ENCODE assay signal across 24 mouse cellular contexts in genomic region chr2:49380965-49381364, GRCm38 (mm10).
DNase-seq lines count a peak whose midpoint lies in the region; ATAC-seq and TF ChIP-seq lines count a peak whose summit lies in the region.
"Had no signal": no experiment of that assay in that cellular context is flagged by ENCODE, and none has a peak within 500 bp of the region (broad histone marks: within the 10 kb centered on the region; RNA-seq: fewer than 3 reads in every experiment).

No protein-coding gene starts in this region.

- H3K36me3 ChIP-seq in intestine, postnatal 0 days (ENCODE audit: control insufficient read depth, insufficient read depth), result no peaks in the 10 kb centered on the region
- H3K36me3 ChIP-seq: embryonic facial prominence, embryonic 13.5 days; forebrain, embryonic 12.5 days; G1E; heart, embryonic 10.5 days; intestine, embryonic 15.5 days; midbrain, embryonic 15.5 days; neural tube, embryonic 13.5 days; stomach, embryonic 15.5 days had no signal

- no peak overlapping the region for H3K27ac ChIP-seq in intestine, postnatal 0 days (ENCODE audit: low read depth, low read length)
- H3K27ac ChIP-seq: embryonic facial prominence, embryonic 13.5 days; forebrain, embryonic 12.5 days; heart, embryonic 10.5 days; intestine, embryonic 15.5 days; midbrain, embryonic 15.5 days; neural tube, embryonic 13.5 days; stomach, embryonic 15.5 days had no signal

- WGBS in intestine, postnatal 0 days, result 55% methylated on average over 3 of the region's 3 CpGs

- TF ChIP-seq CTCF in intestine, postnatal 0 days (IDR thresholded peaks at IDR 0.05; ENCODE audit: low read depth), result no peak

- no peaks in the 10 kb centered on the region for H3K27me3 ChIP-seq in intestine, postnatal 0 days (replicated peaks; ENCODE audit: control insufficient read depth, insufficient read depth, low read length)
- H3K27me3 ChIP-seq: embryonic facial prominence, embryonic 13.5 days; forebrain, embryonic 12.5 days; intestine, embryonic 15.5 days; midbrain, embryonic 15.5 days; neural tube, embryonic 13.5 days; stomach, embryonic 15.5 days had no signal

- no peaks in the 10 kb centered on the region for H3K4me1 ChIP-seq in intestine, postnatal 0 days (replicated peaks; ENCODE audit: control insufficient read depth, insufficient read depth, low read length)
- H3K4me1 ChIP-seq: forebrain, embryonic 12.5 days; heart, embryonic 10.5 days; intestine, embryonic 15.5 days; midbrain, embryonic 15.5 days; neural tube, embryonic 13.5 days; stomach, embryonic 15.5 days had no signal

- H3K4me3 ChIP-seq in intestine, postnatal 0 days (ENCODE audit: low read depth, low read length), result no peak overlapping the region
- H3K4me3 ChIP-seq: embryonic facial prominence, embryonic 13.5 days; erythroblast, embryonic 14.5 days; forebrain, embryonic 12.5 days; heart, embryonic 10.5 days; intestine, embryonic 15.5 days; midbrain, embryonic 15.5 days; neural tube, embryonic 13.5 days; stomach, embryonic 15.5 days had no signal

- H3K9me3 ChIP-seq in intestine, postnatal 0 days (ENCODE audit: control insufficient read depth), result no peaks in the 10 kb centered on the region
- H3K9me3 ChIP-seq: embryonic facial prominence, embryonic 13.5 days; forebrain, embryonic 12.5 days; G1E; heart, embryonic 10.5 days; intestine, embryonic 15.5 days; midbrain, embryonic 15.5 days; neural tube, embryonic 13.5 days; stomach, embryonic 15.5 days had no signal

- ATAC-seq in hematopoietic stem cell, adult 5-6 weeks (replicated peaks in 1 of 2; ENCODE audit: insufficient read depth in 1 of 2, low FRiP score in 2 of 2, low TSS enrichment in 1 of 2, low read depth in 1 of 2, poor library complexity in 2 of 2, severe bottlenecking in 2 of 2), result peak; percentile 45 to 53; a peak in 2 of 4 replicates
- no peak for ATAC-seq in intestine, postnatal 0 days
- ATAC-seq: hindbrain, embryonic 16.5 days; intestine, embryonic 15.5 days; midbrain, embryonic 15.5 days had no signal

- no peak overlapping the region for H3K9ac ChIP-seq in intestine, postnatal 0 days (ENCODE audit: low read depth, low read length)
- H3K9ac ChIP-seq: embryonic facial prominence, embryonic 13.5 days; forebrain, embryonic 12.5 days; intestine, embryonic 15.5 days; midbrain, embryonic 15.5 days; neural tube, embryonic 13.5 days; stomach, embryonic 15.5 days had no signal

- DNase-seq in kidney, adult 11 months, result peak; percentile 13
- DNase-seq in kidney, postnatal 10 days, result no peak
- DNase-seq in layer of hippocampus, adult 9-11 months, result peak; percentile 7
- DNase-seq in layer of hippocampus, adult 9-10 months (ENCODE audit: low spot score), result no peak
- DNase-seq in thymus, postnatal 10 days (ENCODE audit: low spot score in 2 of 2), result no peak
- DNase-seq: adrenal gland, adult 2 months; cerebellum, adult 18-20 months; cerebellum, postnatal 14 days; gastrocnemius, postnatal 36 days; heart, postnatal 4 days; layer of hippocampus, postnatal 36 days; thymus, postnatal 36 days had no signal

- no peak overlapping the region for H3K4me2 ChIP-seq in intestine, postnatal 0 days (replicated peaks; ENCODE audit: low read depth)
- H3K4me2 ChIP-seq: embryonic facial prominence, embryonic 13.5 days; forebrain, embryonic 12.5 days; intestine, embryonic 15.5 days; midbrain, embryonic 15.5 days; neural tube, embryonic 13.5 days; stomach, embryonic 15.5 days had no signal

Comparison
In these comparisons a context has a peak if more than half of its experiments do, and no peak if none do; other contexts are left out.
1. DNase-seq: peak in kidney, adult 11 months (single experiment) and layer of hippocampus, adult 9-11 months (single experiment); none in kidney, postnatal 10 days (single experiment), layer of hippocampus, adult 9-10 months (single experiment) and thymus, postnatal 10 days (0 of 2).